Mouse (Mus musculus) heart, postnatal 0 days (tissue): ENCODE measurements around the gene Abhd6.

ENCODE experiments used
- CTCF ChIP-seq: IDR thresholded peaks from 2 replicates; pipeline ENCODE4 v1.5.1; 2016; ENCODE audit warnings: antibody characterized with exemption, control low read depth, low read depth
- EP300 ChIP-seq: IDR thresholded peaks from 2 replicates; pipeline ENCODE4 v1.6.1; 2016; ENCODE audit warnings: antibody characterized with exemption, low read depth

GRCm38 (mm10) chr14:7986913-7987312, 15.8 kb upstream of the Abhd6 start:
- no peak for TF ChIP-seq CTCF
- TF ChIP-seq EP300: no peak
